Mouse (Mus musculus): Measurements from ENCODE around the gene Rab27a. TPM values are rescaled to one million over a fixed set of nuclear protein-coding genes. Genes with fewer than 3 reads are reported as not detected.

Rab27a gene
- total and polyA plus RNA-seq, 3 experiments: 8.8 to 11.2 TPM; not detected in 1

DNA sequence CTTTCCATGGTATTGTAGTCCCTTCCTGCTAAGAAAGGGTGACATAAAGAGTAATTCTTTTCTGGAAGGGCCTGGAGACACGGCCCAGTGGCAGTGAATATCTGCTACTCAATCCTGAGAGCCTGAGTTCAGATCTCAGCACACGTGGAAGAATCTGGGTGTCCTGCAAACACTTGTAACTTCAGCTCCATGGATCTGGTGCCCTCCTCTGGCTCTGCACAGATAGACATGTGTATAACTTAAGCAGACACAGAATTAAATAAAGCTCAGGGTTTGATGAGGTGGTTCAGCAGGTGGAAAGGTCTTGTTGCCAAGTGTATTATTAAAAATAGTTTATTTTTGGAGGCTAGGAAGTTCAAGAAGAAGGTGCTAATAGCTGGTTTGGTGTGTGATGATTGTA, 44.2 kb upstream of the Rab27a start:
- Histone ChIP-seq H3K79me2 (ENCODE audit: control insufficient read depth, insufficient read depth, low read length, poor library complexity) (no peaks in the 10 kb centered on the region), H3K9me3 (replicated peaks; ENCODE audit: insufficient read depth, low read length) (no peaks in the 10 kb centered on the region), H3K9ac (ENCODE audit: control insufficient read depth, low read depth, low read length, poor library complexity, severe bottlenecking) (no peak overlapping the region), H3K4me3 (ENCODE audit: control insufficient read depth in 1 of 2, insufficient read depth in 1 of 2, low read depth in 2 of 2, low read length in 2 of 2) (no peak overlapping the region), H3K27me3 (ENCODE audit: control insufficient read depth in 1 of 2, insufficient read depth in 2 of 2, low read length in 2 of 2) (no peaks in the 10 kb centered on the region), H3K27ac (ENCODE audit: control insufficient read depth, low read depth, low read length) (no peak overlapping the region), H3K36me3 (ENCODE audit: control insufficient read depth in 1 of 2, insufficient read depth in 2 of 2, low read length in 2 of 2) (no peaks in the 10 kb centered on the region), H3K4me1 (ENCODE audit: control insufficient read depth in 1 of 2, insufficient read depth in 2 of 2, low read length in 2 of 2) (no peaks in the 10 kb centered on the region)
- DNase-seq (ENCODE audit: low read depth, low spot score): no peak
- TF ChIP-seq EP300 (IDR thresholded peaks at IDR 0.05; ENCODE audit: low read depth in 1 of 2, low read length in 2 of 2) (no peak), ZNF384 (IDR thresholded peaks at IDR 0.05; ENCODE audit: low read depth, low read length) (no peak)

GRCm38 (mm10) chr9:73001314-73002011, 43.2 kb upstream of the Rab27a start:
- TF ChIP-seq MAZ (IDR thresholded peaks at IDR 0.05; ENCODE audit: low read depth, low read length): no peak
- no peak for TF ChIP-seq GABPA (IDR thresholded peaks at IDR 0.05; ENCODE audit: low read depth, low read length)
- TF ChIP-seq TCF12 (IDR thresholded peaks at IDR 0.05; ENCODE audit: low read depth, low read length): no peak
- no peak for TF ChIP-seq TBP (IDR thresholded peaks at IDR 0.05; ENCODE audit: low read depth, low read length)
- TF ChIP-seq KAT2A (conservative IDR thresholded peaks at IDR 0.05; ENCODE audit: low read depth, low read length): no peak
- TF ChIP-seq USF2 (IDR thresholded peaks at IDR 0.05; ENCODE audit: borderline replicate concordance in 1 of 2, insufficient read depth in 1 of 2, low read depth in 1 of 2, low read length in 2 of 2): no peak
- TF ChIP-seq E2F4 (IDR thresholded peaks at IDR 0.05; ENCODE audit: borderline replicate concordance, low read depth, low read length): no peak
- no peak for TF ChIP-seq ZNF384 (IDR thresholded peaks at IDR 0.05; ENCODE audit: low read depth, low read length)
- TF ChIP-seq ZMIZ1 (IDR thresholded peaks at IDR 0.05; ENCODE audit: low read depth, low read length): no peak
- TF ChIP-seq CTCF (IDR thresholded peaks at IDR 0.05 in 2 of 3, conservative IDR thresholded peaks at IDR 0.05 in 1 of 3; ENCODE audit: control insufficient read depth in 1 of 3, insufficient read depth in 1 of 3, low read depth in 2 of 3, low read length in 3 of 3, poor library complexity in 1 of 3, severe bottlenecking in 1 of 3): no peak
- no peak for TF ChIP-seq SIN3A (IDR thresholded peaks at IDR 0.05; ENCODE audit: low read length)
- no peak for TF ChIP-seq USF1 (IDR thresholded peaks at IDR 0.05; ENCODE audit: low read depth, low read length)
- Histone ChIP-seq H3K27me3 (ENCODE audit: control insufficient read depth in 1 of 2, insufficient read depth in 2 of 2, low read length in 2 of 2) (no peaks in the 10 kb centered on the region), H3K9me3 (replicated peaks; ENCODE audit: insufficient read depth, low read length) (no peaks in the 10 kb centered on the region), H3K27ac (ENCODE audit: control insufficient read depth, low read depth, low read length) (no peak overlapping the region), H3K4me1 (ENCODE audit: control insufficient read depth in 1 of 2, insufficient read depth in 2 of 2, low read length in 2 of 2) (no peaks in the 10 kb centered on the region), H3K9ac (ENCODE audit: control insufficient read depth, low read depth, low read length, poor library complexity, severe bottlenecking) (no peak overlapping the region), H3K4me3 (ENCODE audit: control insufficient read depth in 1 of 2, insufficient read depth in 1 of 2, low read depth in 2 of 2, low read length in 2 of 2) (no peak overlapping the region), H3K36me3 (ENCODE audit: control insufficient read depth in 1 of 2, insufficient read depth in 2 of 2, low read length in 2 of 2) (no peaks in the 10 kb centered on the region), H3K79me2 (ENCODE audit: control insufficient read depth, insufficient read depth, low read length, poor library complexity) (no peaks in the 10 kb centered on the region)
- DNase-seq (ENCODE audit: low read depth, low spot score): no peak

GRCm38 (mm10) chr9:73002177-73002576, 42.5 kb upstream of the Rab27a start:
- no peaks in the 10 kb centered on the region for H3K79me2 ChIP-seq (ENCODE audit: control insufficient read depth, insufficient read depth, low read length, poor library complexity)
- no peak for DNase-seq (ENCODE audit: low read depth, low spot score)
- no peaks in the 10 kb centered on the region for H3K4me1 ChIP-seq (ENCODE audit: control insufficient read depth in 1 of 2, insufficient read depth in 2 of 2, low read length in 2 of 2)
- H3K9me3 ChIP-seq (replicated peaks; ENCODE audit: insufficient read depth, low read length): no peaks in the 10 kb centered on the region
- H3K9ac ChIP-seq (ENCODE audit: control insufficient read depth, low read depth, low read length, poor library complexity, severe bottlenecking): no peak overlapping the region
- no peak overlapping the region for H3K27ac ChIP-seq (ENCODE audit: control insufficient read depth, low read depth, low read length)
- no peak overlapping the region for H3K4me3 ChIP-seq (ENCODE audit: control insufficient read depth in 1 of 2, insufficient read depth in 1 of 2, low read depth in 2 of 2, low read length in 2 of 2)
- no peak for TF ChIP-seq SIN3A (IDR thresholded peaks at IDR 0.05; ENCODE audit: low read length)
- TF ChIP-seq ZMIZ1 (IDR thresholded peaks at IDR 0.05; ENCODE audit: low read depth, low read length): no peak
- TF ChIP-seq POLR2A (IDR thresholded peaks at IDR 0.05; ENCODE audit: control insufficient read depth in 1 of 2, insufficient read depth in 1 of 2, low read depth in 1 of 2, low read length in 2 of 2, poor library complexity in 1 of 2): no peak
- no peak for TF ChIP-seq ETS1 (IDR thresholded peaks at IDR 0.05; ENCODE audit: low read depth, low read length)
- no peak for TF ChIP-seq USF2 (IDR thresholded peaks at IDR 0.05; ENCODE audit: borderline replicate concordance in 1 of 2, insufficient read depth in 1 of 2, low read depth in 1 of 2, low read length in 2 of 2)
- TF ChIP-seq NRF1 (IDR thresholded peaks at IDR 0.05; ENCODE audit: insufficient read depth, low read depth, low read length, poor library complexity, severe bottlenecking): no peak
- no peak for TF ChIP-seq ZC3H11A (IDR thresholded peaks at IDR 0.05; ENCODE audit: low read depth, low read length)
- TF ChIP-seq HCFC1 (IDR thresholded peaks at IDR 0.05; ENCODE audit: low read depth, low read length): no peak
- TF ChIP-seq MEF2A (IDR thresholded peaks at IDR 0.05; ENCODE audit: extremely low read depth, insufficient replicate concordance, low read depth, low read length, poor library complexity, severe bottlenecking): no peak
- TF ChIP-seq MAZ (IDR thresholded peaks at IDR 0.05; ENCODE audit: low read depth, low read length): no peak
- no peak for TF ChIP-seq MAX (IDR thresholded peaks at IDR 0.05; ENCODE audit: low read length)
- TF ChIP-seq CHD1 (IDR thresholded peaks at IDR 0.05; ENCODE audit: low read depth, low read length): no peak
- no peak for TF ChIP-seq TAL1 (IDR thresholded peaks at IDR 0.05; ENCODE audit: low read length)
- no peak for TF ChIP-seq JUND (IDR thresholded peaks at IDR 0.05; ENCODE audit: low read depth, low read length)
- H3K27me3 ChIP-seq (ENCODE audit: control insufficient read depth in 1 of 2, insufficient read depth in 2 of 2, low read length in 2 of 2): no peaks in the 10 kb centered on the region
- no peaks in the 10 kb centered on the region for H3K36me3 ChIP-seq (ENCODE audit: control insufficient read depth in 1 of 2, insufficient read depth in 2 of 2, low read length in 2 of 2)
